Mouse (Mus musculus) lung, adult 2 months (tissue): ENCODE results near the gene Arhgef28.

Experiments
- CTCF ChIP-seq: fragments of 200-500 bp; IDR thresholded peaks from 2 replicates; pipeline ENCODE4 v1.5.1; 2011; ENCODE audit warnings: mild to moderate bottlenecking, low read length, control low read depth; ENCODE audit not compliant: insufficient read depth
- POLR2A ChIP-seq: fragments of 200-500 bp; IDR thresholded peaks from 2 replicates; pipeline ENCODE4 v1.6.1; 2011; ENCODE audit warnings: low read depth, mild to moderate bottlenecking, control low read depth, low read length, borderline replicate concordance; ENCODE audit errors: extremely low read depth

DNA sequence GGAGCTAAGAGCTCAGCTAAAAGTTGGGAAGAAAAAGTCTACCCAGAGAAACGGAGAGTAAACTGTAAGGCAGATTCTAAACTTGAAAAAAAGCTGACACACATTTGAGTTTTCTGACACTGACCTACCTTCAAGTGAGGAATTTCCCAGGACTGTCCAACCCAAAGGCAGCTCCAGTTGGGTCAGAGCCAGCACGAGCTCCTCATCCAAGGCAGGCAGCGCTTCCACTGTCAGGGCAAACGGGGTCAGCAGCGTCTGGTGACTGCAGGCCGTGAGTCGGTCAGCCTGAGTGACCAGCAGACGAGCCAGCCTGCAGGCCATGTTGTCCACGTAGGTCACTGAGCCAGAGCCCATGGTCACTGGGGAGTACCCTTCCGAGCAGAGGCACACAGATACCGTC, 131.4 kb downstream of the Arhgef28 start:
- TF ChIP-seq CTCF (no peak), POLR2A (no peak)
